Mouse (Mus musculus) cerebellum, adult 11-12 months (tissue): Measurements from ENCODE around the gene Slc22a12.
A peak's percentile ranks its signal among the peaks of the same experiment; 100 is the strongest.

Experiments used
- DNase-seq: peaks from one replicate; pipeline ENCODE4 v3.0.0; 2022

Gene Slc22a12

GRCm38 (mm10) chr19:6542367-6543034, at the start of gene Slc22a12:
TSS of gene Slc22a12 (minus strand) at chr19:6543032.
- DNase-seq: peak; percentile 51

- DNase-seq: peak; percentile 95
Measured at GRCm38 (mm10) chr19:6572001-6572400, 29.2 kb upstream of the Slc22a12 start.

DNA sequence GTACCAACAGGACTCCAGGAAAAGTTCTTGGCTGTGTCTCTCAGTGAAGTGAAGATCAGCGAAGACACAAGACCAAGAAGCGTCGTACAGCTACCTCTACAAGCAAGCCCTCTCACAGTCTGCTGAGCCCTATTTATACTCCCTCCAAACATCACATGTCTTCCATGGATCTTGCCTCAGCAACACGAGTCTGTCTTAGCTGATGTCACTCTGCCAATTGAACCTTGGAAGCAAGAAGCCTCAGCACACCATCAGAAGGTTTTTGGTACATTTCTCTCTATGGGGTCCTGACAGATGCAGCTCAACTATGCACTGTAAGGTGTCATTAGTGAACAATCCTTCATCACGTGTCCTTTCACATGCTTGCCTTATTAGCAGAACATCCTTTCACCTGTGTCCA, 28.6 kb upstream of the Slc22a12 start:
- DNase-seq: peak; percentile 56

DNA sequence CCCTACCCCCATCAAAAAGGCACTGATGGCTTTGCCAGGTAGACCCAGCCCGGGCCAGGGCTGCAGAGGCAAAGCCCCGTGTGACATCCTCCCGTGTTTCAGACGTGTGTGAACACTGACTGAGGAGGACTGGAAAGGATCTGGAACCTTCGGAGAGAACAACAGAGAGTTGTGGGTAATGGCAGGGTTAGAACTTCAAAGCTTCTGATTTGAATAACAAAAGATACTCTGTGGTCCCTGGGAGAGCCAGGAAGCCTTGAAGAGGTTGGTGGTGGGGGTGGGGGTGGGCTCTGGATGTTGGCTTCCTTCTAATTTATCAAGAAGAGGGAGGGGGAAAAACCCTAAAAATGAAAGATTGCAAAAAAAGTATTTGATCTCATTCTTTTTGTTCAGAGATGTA, 26.7 kb upstream of the Slc22a12 start:
- no peak for DNase-seq

DNA sequence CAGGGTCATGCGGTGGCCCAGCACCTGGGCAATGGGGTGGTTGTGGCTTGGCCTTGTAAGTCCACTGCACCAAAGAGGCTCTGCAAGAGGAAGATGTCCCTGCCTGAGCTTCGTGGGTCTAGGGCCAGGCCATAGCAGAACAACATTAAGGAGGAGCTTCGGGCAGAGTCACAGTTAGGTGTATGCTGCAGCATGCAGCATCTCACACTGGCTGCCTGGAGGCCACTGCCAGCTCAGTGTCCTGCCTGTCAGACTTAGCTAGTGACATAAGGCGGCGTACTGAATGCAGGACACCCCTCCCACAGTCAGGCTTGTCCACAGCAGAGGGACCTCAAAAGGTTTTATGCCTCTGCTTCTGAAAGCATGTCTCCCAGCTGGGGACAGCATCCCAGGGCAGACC, 26.2 kb upstream of the Slc22a12 start:
- DNase-seq: no peak

DNA sequence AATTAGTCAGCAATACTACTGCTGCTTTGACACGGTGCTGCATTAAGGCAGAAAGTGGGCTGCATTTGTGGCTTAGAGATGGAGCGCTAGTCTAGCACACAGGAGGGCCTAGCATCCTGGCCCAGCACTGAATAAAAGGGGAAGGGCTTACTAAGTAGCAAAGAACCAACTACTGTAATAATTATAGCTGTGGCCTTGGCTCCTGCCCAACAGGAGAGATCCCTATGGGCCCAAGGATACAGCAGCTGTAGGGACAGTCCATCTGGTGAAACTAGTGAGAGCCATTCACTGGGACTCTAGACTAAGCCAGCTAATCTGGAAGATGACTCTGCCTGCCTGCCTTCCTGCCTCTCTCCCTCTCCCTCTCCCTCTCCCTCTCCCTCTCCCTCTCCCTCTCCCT, 23.6 kb upstream of the Slc22a12 start:
- peak; percentile 22 for DNase-seq

GRCm38 (mm10) chr19:6565136-6565535, 22.3 kb upstream of the Slc22a12 start:
- peak; percentile 30 for DNase-seq

- no peak for DNase-seq
Measured at GRCm38 (mm10) chr19:6560246-6560815, 17.5 kb upstream of the Slc22a12 start.

GRCm38 (mm10) chr19:6559576-6559975, 16.7 kb upstream of the Slc22a12 start:
- DNase-seq: no peak

GRCm38 (mm10) chr19:6553819-6554582, 11.2 kb upstream of the Slc22a12 start:
- peak; percentile 14 for DNase-seq

- peak; percentile 12 for DNase-seq
Measured at GRCm38 (mm10) chr19:6553174-6553573, 10.3 kb upstream of the Slc22a12 start.

GRCm38 (mm10) chr19:6552302-6553028, 9.6 kb upstream of the Slc22a12 start:
- DNase-seq: peak; percentile 85

GRCm38 (mm10) chr19:6551215-6551614, 8.4 kb upstream of the Slc22a12 start:
- peak; percentile 15 for DNase-seq

DNA sequence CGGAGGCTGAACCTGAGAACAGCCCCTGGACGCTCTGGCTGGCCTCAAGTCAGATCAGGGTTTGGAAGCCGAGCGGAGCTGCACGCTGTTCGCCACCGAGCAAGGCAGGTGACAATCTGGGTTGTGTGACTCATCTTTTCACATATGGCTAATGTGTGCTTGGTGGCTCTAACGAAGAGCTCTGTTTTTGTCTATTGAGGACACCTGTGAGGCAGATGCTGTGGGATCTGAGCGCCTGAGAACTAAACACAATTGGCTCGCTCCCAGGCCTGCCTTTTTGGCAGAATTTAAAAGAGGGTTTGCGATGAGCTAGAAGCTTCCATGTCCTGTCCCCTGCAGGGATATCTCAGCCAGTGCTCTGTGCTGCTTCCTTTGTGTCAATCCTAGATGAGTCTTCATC, 6.7 kb upstream of the Slc22a12 start:
- DNase-seq: peak; percentile 92

- DNase-seq: peak; percentile 76
Measured at GRCm38 (mm10) chr19:6548431-6549410, 5.9 kb upstream of the Slc22a12 start.

- DNase-seq: peak; percentile 46
Measured at GRCm38 (mm10) chr19:6547801-6548200, 5.0 kb upstream of the Slc22a12 start.

- DNase-seq: peak; percentile 97
Measured at GRCm38 (mm10) chr19:6546096-6546495, 3.3 kb upstream of the Slc22a12 start.

DNA sequence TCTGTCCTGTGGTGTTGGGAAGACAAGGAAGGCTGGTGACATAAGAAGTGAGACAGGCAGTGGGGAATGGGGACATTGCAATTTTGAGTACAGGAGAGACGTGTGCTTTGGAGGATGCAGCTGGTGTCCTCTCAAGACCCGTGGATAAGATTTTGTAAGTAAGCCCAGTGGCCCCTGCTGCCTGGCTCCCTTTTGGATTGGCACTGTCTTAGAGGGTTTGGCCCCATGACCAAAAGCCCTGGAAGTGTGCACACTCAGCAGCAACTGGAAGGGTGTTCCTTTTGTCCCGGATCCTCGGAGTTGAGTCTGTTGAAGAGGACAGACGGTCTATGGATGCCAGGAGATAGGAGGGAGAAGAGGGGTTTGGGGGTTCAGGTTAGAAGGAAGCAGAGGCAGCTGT, 2.6 kb upstream of the Slc22a12 start:
- DNase-seq: peak; percentile 60

DNA sequence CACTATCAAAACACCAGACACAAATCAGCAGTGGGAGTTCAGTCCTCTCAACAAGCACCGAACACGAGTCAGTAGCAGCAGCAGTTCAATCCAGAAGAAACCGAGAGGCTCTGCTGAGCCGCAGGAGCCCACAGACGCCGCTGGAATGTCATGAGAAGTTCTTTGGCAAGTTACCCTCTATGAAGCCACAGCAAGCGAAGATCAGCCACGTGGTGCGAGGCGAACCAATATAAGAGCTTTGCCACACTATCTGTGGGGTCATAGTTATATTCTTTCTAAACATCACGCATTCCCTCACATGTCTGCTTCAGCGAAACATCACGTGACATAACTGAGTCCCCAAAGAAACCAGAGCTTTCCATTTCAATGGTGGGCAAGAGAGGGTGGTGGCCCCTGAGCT, 1.9 kb upstream of the Slc22a12 start:
- DNase-seq: peak; percentile 32

- no peak for DNase-seq
Measured at GRCm38 (mm10) chr19:6543518-6543917, 686 bp upstream of the Slc22a12 start.

- DNase-seq: peak; percentile 26
Measured at GRCm38 (mm10) chr19:6543035-6543383, 177 bp upstream of the Slc22a12 start.

DNA sequence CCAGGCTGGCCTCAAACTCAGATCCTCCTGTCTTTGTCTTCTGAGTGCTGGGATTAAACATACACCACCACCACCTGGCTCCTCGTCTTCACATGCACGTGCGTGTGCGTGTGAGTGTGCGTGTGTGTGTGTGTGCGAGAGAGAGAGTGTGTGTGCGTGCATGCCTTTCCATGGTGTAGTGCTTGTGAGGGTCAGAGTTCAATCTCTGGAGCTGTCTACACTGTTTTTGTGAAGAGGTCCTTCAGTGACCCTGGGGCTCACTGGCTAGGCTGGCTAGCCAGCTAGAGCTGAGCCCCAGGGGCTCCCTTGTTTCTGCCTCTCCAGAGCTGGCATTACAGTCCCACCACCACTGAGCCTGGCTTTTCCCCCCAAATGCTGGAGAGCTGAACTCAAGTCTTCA, 1.3 kb downstream of the Slc22a12 start:
- peak; percentile 26 for DNase-seq
